Mouse (Mus musculus) gastrocnemius, adult 2 months (tissue): Measurements from ENCODE around the gene Mertk. TPM values are rescaled to one million over a fixed set of nuclear protein-coding genes. Genes with fewer than 3 reads are reported as not detected.
A peak's percentile ranks its signal among the peaks of the same experiment; 100 is the strongest.

Experiments used
- DNase-seq: peaks from one replicate; pipeline ENCODE4 v3.0.0; 2022
- H3K27ac ChIP-seq: fragments of 200-600 bp; 2 replicates; pipeline ENCODE4 v1.8.1; 2022; ENCODE audit warnings: mild to moderate bottlenecking
- H3K4me3 ChIP-seq: fragments of 200-600 bp; 2 replicates; pipeline ENCODE4 v1.8.1; 2022; ENCODE audit warnings: mild to moderate bottlenecking, moderate library complexity
- CTCF ChIP-seq: fragments of 200-600 bp; IDR thresholded peaks from 2 replicates; pipeline ENCODE4 v1.8.1; 2022; ENCODE audit warnings: antibody characterized with exemption, mild to moderate bottlenecking, moderate library complexity
- intact Hi-C: fragments of 180-260 bp; cut with DNase I; formaldehyde crosslinking; loops from one replicate; pipeline ENCODE4 v1.15.1; 2025
- total RNA-seq, 2 experiments: library from RNA; stranded (reverse); gene quantifications; 2 replicates each; pipeline ENCODE4 v1.2.3; 2021

The Mertk gene
- total RNA-seq, 2 experiments from 2014 or later: 1.6 to 3.5 TPM

- intact Hi-C loops: loop anchor here (5.0 kb wide), 1 partner anchor 69 kb away; the partner anchor contains the start of gene Tmem87b
- peak overlapping the region; percentile 83 for H3K27ac ChIP-seq
Measured at GRCm38 (mm10) chr2:128748171-128748570, 49.4 kb downstream of the Mertk start.

GRCm38 (mm10) chr2:128751030-128751429 lies 52.3 kb downstream of the Mertk start:
- DNase-seq: no peak
- Histone ChIP-seq H3K27ac (peak overlapping the region; percentile 66), H3K4me3 (peak overlapping the region; percentile 9; the same call in 1 of the 2 replicates)
- TF ChIP-seq CTCF: no peak
- intact Hi-C loops: no loop called here

More at GRCm38 (mm10) chr2:128748171-128748570, 49.4 kb downstream of the Mertk start:
- DNase-seq: no peak
- no peak for TF ChIP-seq CTCF
- H3K4me3 ChIP-seq: no peak overlapping the region

DNA sequence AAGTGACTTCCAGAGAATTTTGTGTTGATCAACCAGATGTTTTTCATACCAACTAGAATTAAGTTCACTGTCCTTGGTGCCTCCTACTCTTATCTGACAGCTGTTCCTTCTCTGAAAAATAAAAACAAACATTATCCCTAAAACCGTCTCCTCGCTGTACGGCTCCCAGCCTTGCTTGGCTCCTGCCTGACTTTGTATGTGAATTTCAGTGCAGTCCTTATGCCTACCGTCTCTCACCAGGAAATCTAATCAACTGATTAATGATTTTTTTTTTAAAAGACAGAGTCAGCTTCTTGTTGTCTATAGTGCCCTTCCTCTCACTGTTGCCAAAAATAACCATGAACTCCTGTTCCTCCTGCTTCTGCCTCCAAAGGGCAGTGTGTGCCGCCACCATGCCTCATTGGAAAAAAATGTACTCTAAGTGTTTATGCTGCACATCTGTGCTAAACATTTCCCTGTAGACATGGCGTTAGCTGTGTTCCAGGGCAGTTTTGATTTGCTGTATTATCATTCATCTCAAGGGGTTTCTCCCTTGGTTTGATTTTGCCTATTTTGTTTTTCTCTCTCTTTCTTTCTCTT lies 54.6 kb downstream of the Mertk start:
- intact Hi-C loops: no loop called here
- peak overlapping the region; percentile 68 for H3K27ac ChIP-seq
- TF ChIP-seq CTCF: no peak
- DNase-seq: no peak
- no peak overlapping the region for H3K4me3 ChIP-seq

GRCm38 (mm10) chr2:128755149-128755691 lies 56.5 kb downstream of the Mertk start:
- H3K27ac ChIP-seq: peak overlapping the region; percentile 68
- intact Hi-C loops: no loop called here
- no peak overlapping the region for H3K4me3 ChIP-seq
- no peak for TF ChIP-seq CTCF
- no peak for DNase-seq

GRCm38 (mm10) chr2:128758724-128759340 lies 60.1 kb downstream of the Mertk start:
- no peak overlapping the region for H3K27ac ChIP-seq
- no peak for TF ChIP-seq CTCF
- DNase-seq: peak; percentile 29
- no peak overlapping the region for H3K4me3 ChIP-seq
- intact Hi-C loops: no loop called here

GRCm38 (mm10) chr2:128762008-128762407 lies 63.3 kb downstream of the Mertk start:
- Histone ChIP-seq H3K27ac (no peak overlapping the region), H3K4me3 (no peak overlapping the region)
- no peak for TF ChIP-seq CTCF
- DNase-seq: no peak
- intact Hi-C loops: no loop called here

GRCm38 (mm10) chr2:128765787-128766186 lies 67.0 kb downstream of the Mertk start:
- DNase-seq: no peak
- Histone ChIP-seq H3K27ac (no peak overlapping the region), H3K4me3 (no peak overlapping the region)
- intact Hi-C loops: no loop called here
- TF ChIP-seq CTCF: no peak

GRCm38 (mm10) chr2:128768545-128769247 lies 69.9 kb downstream of the Mertk start:
- no peak overlapping the region for H3K27ac ChIP-seq

DNA sequence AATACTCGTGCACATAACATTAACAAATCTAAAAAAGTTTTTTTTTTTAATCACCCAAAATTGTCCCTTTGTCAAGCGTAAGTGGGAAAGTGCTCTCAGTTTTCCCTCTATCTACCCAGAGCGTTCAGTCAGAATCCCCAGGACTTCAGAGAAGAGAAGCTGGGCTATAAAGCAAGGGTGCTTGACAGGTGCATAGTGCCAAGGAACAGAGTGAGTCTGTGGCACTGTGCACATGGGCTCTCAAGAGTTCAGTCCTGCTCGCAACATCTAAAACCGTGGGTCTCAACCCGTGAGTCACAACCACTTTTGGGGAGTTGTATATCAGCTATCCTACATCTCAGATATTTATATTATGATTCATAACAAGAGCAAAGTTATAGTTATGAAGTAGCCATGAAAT lies 71.8 kb downstream of the Mertk start:
- intact Hi-C loops: no loop called here
- TF ChIP-seq CTCF: no peak
- H3K4me3 ChIP-seq: no peak overlapping the region
- H3K27ac ChIP-seq: no peak overlapping the region
- no peak for DNase-seq

More at GRCm38 (mm10) chr2:128768545-128769247, 69.9 kb downstream of the Mertk start:
- DNase-seq: no peak
- H3K4me3 ChIP-seq: no peak overlapping the region
- TF ChIP-seq CTCF: no peak
- intact Hi-C loops: no loop called here

DNA sequence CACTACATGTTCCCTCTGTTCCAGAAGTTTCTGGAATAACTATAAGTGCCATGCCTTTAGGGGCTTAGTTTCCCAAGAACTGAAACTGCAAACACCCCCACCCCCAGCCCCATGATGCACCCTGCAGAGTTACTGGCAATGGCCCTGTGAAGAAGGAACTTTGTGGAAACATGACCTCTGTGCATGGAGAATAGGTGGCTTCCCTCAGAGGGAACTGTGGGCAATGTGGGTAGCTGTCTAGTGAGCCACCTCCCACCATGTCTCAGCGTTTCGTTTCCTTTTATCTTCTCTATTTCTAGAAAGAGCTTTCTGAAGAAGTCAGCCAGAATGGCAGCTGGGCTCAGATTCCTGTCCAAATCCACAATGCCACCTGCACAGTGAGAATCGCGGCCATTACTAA lies 72.3 kb downstream of the Mertk start:
- no peak overlapping the region for H3K4me3 ChIP-seq
- TF ChIP-seq CTCF: no peak
- intact Hi-C loops: no loop called here
- DNase-seq: no peak
- no peak overlapping the region for H3K27ac ChIP-seq

- TF ChIP-seq CTCF: no peak
- Histone ChIP-seq H3K4me3 (no peak overlapping the region), H3K27ac (no peak overlapping the region)
- DNase-seq: no peak
- intact Hi-C loops: no loop called here
Measured at GRCm38 (mm10) chr2:128771750-128772338, 73.1 kb downstream of the Mertk start.

DNA sequence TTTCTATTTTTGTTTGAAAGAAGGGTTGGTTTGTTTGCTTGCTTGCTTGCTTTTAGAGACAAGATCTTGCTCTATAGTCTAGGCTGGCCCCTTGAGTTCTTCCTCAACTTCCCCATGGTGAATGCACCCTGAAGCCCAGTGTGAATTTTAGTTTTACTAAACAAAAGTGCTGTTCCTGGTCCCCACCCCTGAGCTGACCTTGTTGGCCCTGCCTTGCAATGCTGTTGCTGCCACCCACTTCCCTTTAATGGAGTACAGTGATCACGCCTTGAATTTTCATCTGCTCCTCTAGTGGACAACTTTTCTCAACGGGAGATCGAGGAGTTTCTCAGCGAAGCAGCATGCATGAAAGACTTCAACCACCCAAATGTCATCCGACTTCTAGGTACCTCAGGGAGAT lies 83.5 kb downstream of the Mertk start:
- intact Hi-C loops: no loop called here
- no peak for TF ChIP-seq CTCF
- no peak overlapping the region for H3K4me3 ChIP-seq
- no peak for DNase-seq
- no peak overlapping the region for H3K27ac ChIP-seq
